Mouse (Mus musculus) telencephalon, adult 2 months (tissue): ENCODE data around the gene Slc25a45.

Experiments
- DNase-seq: peaks from one replicate; pipeline ENCODE4 v3.0.0-alpha.2; 2011; ENCODE audit warnings: low read depth, low spot score

The Slc25a45 gene

GRCm38 (mm10) chr19:5877618-5878361, at the start of gene Slc25a45:
Gene Slc25a45, plus strand, starts transcription at chr19:5877808.
- peak; percentile 52 for DNase-seq

- no peak for DNase-seq
These were observed 49.5 kb upstream of the Slc25a45 start for GRCm38 (mm10) chr19:5828155-5828554.

DNA sequence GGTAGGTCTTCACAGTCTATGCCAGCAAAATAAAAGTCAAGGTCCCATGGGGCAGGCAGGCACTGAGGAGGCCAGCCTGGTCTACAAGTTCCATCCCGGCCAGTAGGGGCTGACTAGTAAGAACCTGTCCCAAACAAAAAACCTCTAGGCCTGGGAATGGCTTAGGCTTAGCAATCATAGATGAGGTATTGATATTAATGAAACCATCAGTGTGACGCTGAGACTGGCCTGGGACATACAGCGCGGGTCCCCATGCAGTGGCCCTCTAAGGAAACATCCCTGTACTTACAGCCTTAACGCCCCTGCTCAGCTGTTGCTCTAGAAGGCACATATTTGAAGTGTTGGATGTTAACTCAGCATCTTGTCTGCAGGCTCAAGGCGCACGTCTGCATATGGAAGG, 48.7 kb upstream of the Slc25a45 start:
- no peak for DNase-seq

- DNase-seq = no peak
These were observed 47.5 kb upstream of the Slc25a45 start for GRCm38 (mm10) chr19:5829958-5830615.

DNA sequence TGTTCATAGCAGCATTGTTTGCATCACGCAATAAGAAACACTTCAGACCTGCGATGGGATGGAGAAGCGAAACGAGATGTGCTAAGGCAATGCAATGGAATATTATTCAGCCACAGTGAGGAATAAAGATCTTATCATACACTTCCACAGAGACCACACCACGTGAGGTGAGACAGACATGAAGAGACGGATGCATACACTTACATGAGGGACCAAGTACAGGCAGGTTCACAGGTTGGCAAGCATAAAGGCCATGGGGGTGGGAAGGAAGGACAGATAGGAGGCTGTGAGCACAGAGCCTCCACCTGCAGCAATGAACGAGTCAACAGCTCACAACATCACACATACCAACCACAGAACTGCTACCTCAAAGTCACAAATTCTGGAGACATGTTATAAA, 46.8 kb upstream of the Slc25a45 start:
- no peak for DNase-seq

DNA sequence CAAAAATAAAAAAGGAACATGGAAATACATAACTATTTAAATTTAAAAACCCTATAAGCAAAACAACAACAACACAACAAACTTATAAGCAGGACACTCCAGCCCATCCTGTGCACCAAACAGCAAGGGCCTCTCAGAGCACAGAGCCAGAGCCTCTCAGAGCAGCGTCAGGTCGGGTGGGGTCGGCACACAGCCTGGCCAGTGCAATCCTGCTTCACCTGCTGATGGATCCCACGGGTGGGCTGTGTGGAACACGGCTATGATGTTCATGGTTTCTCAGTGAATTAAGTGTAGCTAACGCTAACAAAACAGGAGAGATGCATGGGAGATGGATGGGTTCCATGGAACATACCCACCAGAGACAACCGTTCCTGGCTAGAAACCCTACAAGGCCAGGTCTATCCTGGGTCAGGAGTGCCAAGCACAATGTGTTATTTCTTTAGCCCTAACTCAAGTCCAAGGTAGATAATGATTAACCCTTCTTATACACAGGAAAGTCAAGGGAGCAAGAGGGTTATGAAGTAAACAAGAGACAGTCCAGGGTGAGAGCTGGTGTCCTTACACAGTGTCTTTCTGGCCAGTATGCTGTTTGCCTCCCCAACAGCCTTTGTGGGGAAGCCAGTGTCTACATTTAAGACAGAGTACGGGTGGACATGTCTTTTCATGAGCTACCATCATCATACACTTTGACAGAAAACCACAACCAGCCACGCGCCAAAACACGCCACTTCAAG, 46.2 kb upstream of the Slc25a45 start:
- no peak for DNase-seq

- DNase-seq = no peak
These were observed 45.7 kb upstream of the Slc25a45 start for GRCm38 (mm10) chr19:5831958-5832320.

GRCm38 (mm10) chr19:5832326-5832725, 45.3 kb upstream of the Slc25a45 start:
- no peak for DNase-seq

GRCm38 (mm10) chr19:5833287-5834100, 44.1 kb upstream of the Slc25a45 start:
- no peak for DNase-seq

DNA sequence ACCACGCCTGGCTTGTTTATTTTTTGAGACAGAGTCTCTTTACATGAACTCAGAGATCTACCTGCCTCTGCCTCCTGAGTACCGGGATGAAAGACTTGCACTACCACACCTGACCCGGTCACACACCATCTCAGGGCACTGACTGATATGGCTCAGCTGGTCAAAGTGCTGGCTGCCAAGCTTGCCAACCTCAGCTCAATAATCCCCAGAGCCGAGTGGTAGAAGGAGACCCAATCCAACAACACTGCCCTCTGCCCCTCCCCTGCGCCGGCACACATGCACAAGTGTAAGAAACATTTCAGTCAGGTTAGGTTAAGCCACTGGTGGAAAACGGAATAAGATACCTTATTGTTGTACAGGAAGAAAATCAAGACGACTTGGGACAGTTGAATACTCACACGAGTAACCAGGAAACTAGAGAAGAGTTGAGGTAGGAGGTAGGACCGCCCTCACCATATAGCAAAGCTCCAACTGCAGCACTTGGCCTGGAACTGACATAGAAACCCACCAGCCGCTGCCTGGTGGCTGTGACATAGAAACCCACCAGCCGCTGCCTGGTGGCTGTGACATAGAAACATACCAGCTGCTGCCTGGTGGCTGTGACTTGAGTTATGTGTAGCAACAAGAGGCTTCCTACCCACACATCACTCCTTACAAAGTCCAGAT, 43.2 kb upstream of the Slc25a45 start:
- DNase-seq = no peak

- no peak for DNase-seq
These were observed 42.3 kb upstream of the Slc25a45 start for GRCm38 (mm10) chr19:5835054-5835921.

- no peak for DNase-seq
These were observed 41.6 kb upstream of the Slc25a45 start for GRCm38 (mm10) chr19:5835922-5836430.

DNA sequence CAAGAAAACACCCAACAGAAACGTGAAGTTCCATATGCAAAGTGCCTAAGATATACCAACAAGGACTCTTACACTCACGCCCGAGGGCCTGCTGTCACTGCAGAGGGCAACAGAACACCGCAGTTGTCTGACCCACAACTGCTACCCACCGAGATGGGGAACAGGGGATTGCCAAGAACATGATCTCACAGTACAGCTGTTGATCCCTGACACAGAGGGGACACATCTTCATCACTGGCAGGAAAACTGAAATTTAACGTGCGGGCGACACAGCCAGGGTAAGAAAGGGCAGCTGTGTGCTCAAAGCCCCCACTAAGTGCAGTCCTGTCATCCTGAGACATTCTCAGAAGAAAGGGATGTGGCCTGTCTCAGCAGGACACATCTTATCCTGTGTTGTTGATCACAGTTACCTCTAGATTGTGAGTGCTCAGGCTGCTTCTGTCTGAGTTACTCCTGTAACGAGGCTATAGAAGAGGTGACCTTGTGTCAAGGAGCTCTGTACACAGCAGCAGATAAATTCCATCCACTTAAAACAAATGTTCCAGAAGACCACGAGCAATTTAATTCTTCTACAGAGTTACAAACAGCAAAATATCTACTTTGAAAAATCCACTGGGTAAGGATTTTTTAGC, 40.6 kb upstream of the Slc25a45 start:
- no peak for DNase-seq

GRCm38 (mm10) chr19:5837606-5838005, 40.0 kb upstream of the Slc25a45 start:
- no peak for DNase-seq

DNA sequence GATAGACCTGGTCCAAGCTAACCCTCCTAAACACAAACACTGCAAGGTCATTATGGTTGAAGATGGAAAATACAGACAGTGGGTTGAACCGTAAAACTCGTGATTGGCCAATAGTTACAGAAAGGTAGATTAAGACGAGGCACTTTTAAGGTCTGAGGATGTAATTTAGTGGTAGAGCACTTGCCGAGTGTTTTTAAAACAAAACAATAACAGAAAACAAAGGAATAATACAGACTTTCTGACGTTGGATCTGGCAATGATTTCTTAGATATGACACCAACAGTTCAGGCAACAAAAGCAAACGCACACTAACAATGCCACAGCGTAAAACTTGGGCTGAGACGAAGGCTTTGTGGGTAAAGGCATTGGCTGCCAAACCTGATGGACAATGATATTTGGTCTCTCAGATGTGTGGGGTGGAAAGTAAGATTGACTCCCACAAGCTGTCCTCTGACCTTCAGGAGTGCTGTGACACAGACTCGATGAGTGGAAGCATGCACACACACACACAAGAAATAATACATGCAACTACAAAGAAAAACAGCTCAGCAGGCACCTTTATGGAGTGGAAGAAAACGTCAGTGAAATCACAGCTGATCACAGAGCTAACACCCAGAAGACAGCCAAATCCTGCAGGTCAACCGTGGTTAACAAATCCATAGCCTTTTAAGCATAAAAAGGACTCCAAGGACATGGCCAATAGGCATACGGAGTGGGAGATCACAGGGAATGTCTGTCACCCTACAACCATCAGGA, 39.3 kb upstream of the Slc25a45 start:
- no peak for DNase-seq

- DNase-seq = no peak
These were observed 38.8 kb upstream of the Slc25a45 start for GRCm38 (mm10) chr19:5838892-5839165.

DNA sequence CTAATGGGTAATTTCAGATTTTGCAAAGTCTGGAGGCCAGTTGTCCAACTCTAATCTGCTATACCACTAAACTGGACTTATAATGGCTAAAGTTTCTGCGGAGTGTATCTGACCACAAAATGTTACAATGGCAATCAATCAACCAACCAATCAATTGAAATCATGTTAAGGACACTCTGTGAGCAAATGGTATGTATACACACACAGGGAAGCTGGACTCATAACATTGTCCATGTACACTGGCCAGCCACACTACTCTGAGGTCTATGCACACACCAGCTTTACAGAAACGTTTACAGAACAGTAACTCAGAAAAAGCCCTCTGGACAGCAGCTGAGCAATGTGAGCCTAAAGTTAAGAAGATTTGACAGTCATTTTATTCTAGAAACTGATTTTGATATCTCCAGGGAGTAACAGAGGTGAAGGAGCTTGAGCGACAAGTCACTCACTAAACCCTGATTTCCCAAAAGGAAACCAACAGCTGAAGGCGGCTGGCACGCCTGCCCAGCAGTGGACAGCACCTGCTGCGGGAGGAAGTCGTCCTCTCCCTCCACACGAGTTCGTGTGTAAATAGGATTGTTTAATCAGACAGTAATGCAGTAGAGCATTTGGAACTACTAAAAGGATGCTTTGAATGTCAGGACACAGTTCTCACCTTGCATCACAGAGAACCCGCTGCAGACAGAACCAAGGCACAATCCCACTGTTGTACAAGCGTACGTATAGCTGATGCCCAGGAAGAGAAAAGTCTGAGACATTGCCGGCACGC, 38.1 kb upstream of the Slc25a45 start:
- no peak for DNase-seq
